Mouse (Mus musculus): ENCODE data around the gene Prodh2. TPM values are rescaled to one million over a fixed set of nuclear protein-coding genes. Genes with fewer than 3 reads are reported as not detected.

Gene Prodh2
- polyA plus RNA-seq (2015; fragmentation: Nextera tagmentation; extraction: Ambion mirVana), result 0.13 and 1.0 TPM in 2 replicates

DNA sequence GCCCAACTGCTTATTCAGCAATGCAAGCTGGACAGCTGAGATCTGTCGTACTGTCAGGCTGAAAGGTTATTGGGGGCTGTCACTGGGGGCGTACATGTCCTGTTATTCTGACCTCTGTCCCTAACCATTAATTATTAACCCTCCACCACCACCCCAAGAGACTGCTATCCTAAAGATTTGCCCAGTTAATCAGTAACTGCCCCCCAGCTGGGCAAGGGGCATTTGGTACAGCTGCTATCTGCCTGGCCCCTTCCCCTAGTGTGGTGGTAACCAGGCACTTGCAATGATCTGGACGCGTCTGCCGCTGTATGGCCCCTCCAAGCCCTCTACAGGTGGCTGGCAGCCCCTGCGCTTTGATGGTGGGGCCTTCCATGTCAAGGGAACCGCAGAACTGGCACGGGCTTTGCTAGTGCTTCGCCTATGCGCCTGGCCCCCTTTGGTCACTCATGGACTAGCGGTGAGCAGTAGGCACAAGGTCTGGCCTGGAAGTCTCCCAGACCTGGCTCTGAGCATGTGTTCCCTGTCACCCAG lies at the start of gene Prodh2:
Prodh2 (plus strand) TSS at position 222 of the 531 bp plus-strand sequence.
- Histone ChIP-seq H3K4me3 (no peak within 1 kb of the TSS), H3K4me1 (no peaks in the 10 kb centered on the region), H3K4me2 (no peak within 1 kb of the TSS), H3K9me3 (no peaks in the 10 kb centered on the region), H3K9ac (no peak within 1 kb of the TSS), H3K27me3 (replicated peaks) (peaks cover 49% of the 10 kb centered on the region), H3K27ac (replicated peaks) (no peak within 1 kb of the TSS), H3K36me3 (no peaks in the 10 kb centered on the region)
- no peak for ATAC-seq (ENCODE audit: extremely low read depth, insufficient number of reproducible peaks, low FRiP score, low TSS enrichment)
- 51% methylated on average over 11 of the region's 11 CpGs for WGBS

DNA sequence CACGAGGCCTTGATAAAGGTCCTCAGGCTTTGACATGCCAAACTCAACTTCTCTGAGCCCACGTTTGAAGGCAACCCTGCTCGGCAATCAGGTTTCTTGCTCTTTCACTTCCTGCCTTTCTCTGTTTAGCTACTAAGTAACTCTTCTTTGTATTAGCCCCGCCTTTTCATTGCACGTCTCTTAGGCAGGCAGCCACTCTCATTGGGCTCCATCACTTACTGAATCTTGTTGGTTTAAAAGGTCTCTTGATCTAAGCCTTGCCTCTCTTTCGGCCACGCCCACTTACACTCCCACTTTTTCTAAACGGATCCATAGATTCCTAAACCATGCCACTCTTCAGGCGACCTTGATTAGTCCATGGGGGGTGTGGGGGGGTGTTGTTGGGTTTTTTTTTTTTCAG lies 49.7 kb upstream of the Prodh2 start:
- WGBS, result 17% methylated on average over 9 of the region's 9 CpGs
- Histone ChIP-seq H3K4me3 (peak overlapping the region; percentile 66; the same call in 1 of the 2 replicates), H3K4me2 (peak overlapping the region; percentile 84), H3K9ac (no peak overlapping the region), H3K9me3 (no peaks in the 10 kb centered on the region), H3K27ac (replicated peaks) (no peak overlapping the region), H3K27me3 (replicated peaks) (peaks cover 75% of the 10 kb centered on the region), H3K36me3 (no peaks in the 10 kb centered on the region), H3K4me1 (peaks cover 17% of the 10 kb centered on the region)
- no peak for ATAC-seq (ENCODE audit: extremely low read depth, insufficient number of reproducible peaks, low FRiP score, low TSS enrichment)

DNA sequence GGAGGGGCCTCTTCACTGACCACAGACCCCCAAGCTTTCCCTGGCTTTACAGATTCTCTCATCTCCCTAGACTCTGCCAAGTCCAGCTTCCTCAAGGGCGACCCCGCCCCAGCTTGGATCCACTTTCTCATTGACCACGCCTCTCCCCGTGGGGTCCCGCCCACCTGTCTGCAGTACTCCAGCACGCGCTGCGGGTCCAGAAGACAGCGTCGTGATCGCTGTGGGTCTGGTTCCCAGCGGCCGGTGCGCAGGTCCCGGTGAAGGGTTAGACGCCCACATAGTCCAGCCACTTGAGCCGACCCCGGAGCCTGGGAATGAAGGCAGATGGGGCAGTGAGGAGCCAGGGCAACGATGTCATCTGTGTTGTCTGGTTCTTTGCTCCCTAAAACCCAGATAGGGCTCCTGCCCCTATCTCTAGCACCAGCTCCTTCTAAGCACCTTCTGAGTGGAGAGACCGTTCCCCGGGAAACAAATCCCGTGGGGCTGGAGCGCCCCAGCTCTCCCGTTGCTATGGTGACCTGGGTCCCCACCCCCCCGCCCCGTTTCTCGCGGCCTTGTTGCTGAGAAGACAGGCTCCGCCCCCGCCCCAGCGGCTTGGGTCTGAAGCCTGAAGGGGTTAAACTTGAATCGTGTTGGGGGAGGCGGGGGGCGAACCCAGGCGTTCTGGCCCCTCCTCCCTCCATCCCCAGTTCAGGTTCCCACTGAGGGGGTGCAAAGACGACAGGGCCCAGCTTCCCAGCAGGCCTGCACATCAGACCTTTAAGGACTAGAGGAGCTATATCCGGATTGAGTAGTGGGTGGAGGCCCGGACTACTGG lies 49.1 kb upstream of the Prodh2 start:
- H3K4me2 ChIP-seq, result peak overlapping the region; percentile 84
- peak overlapping the region; percentile 66 for H3K4me3 ChIP-seq
- H3K9ac ChIP-seq, result peak overlapping the region; percentile 80
- under 1% methylated on average over 38 of the region's 38 CpGs for WGBS
- no peak for ATAC-seq (ENCODE audit: extremely low read depth, insufficient number of reproducible peaks, low FRiP score, low TSS enrichment)
- no peak overlapping the region for H3K27ac ChIP-seq (replicated peaks)
- peaks cover 17% of the 10 kb centered on the region for H3K4me1 ChIP-seq
- H3K9me3 ChIP-seq, result no peaks in the 10 kb centered on the region
- H3K27me3 ChIP-seq (replicated peaks), result peaks cover 69% of the 10 kb centered on the region
- H3K36me3 ChIP-seq, result no peaks in the 10 kb centered on the region

DNA sequence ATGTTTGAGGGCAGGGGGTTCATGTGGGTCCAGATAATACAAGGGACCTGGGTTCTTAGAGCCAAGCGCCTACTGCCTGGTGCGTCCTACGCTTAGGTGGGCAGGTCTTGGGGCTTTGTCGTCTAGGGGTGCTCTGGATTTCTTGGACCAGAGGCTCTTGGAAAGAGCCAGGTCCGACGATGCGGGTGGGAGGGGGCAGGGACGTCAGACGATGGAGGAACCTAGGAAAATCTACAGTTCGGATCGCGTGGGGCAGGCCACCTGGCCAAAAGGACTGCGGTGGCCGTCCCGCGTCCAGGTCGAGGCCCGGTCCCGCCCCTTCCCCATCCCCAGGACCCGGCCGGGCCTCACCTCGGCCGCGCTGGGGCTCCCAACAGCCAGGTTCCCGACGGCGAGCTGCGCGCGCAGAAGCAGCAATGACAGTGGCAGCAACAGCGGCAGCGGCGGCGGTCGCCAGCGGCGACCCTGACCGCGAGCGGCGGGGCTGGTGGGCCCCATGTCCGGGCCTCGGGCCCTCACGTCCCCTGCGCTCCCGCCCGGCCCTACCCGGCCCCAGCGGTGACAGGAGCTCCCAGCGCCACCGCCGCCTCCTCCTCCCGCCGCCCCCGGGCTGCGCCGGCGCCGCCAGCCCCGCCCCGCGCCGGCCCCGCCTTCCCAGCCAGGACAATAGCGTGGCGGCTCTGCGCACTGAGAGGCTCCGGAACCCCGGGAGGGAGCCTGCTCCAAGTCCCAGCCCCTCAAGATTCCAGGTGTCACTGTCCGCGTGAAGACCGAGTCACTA lies 48.3 kb upstream of the Prodh2 start, which contains the start of gene Aplp1:
Aplp1 (minus strand) TSS at position 565 of the 781 bp plus-strand sequence.
- Histone ChIP-seq H3K27ac (replicated peaks) (peak within 1 kb of the TSS; percentile 10; the same call in 1 of the 2 replicates), H3K4me2 (peak within 1 kb of the TSS; percentile 84), H3K9ac (peak within 1 kb of the TSS; percentile 80), H3K4me1 (peaks cover 17% of the 10 kb centered on the region), H3K36me3 (no peaks in the 10 kb centered on the region), H3K4me3 (peak within 1 kb of the TSS; percentile 66), H3K9me3 (no peaks in the 10 kb centered on the region), H3K27me3 (replicated peaks) (peaks cover 69% of the 10 kb centered on the region)
- peak; percentile 41; the same call in 1 of the 2 replicates for ATAC-seq (ENCODE audit: extremely low read depth, insufficient number of reproducible peaks, low FRiP score, low TSS enrichment)
- WGBS, result 0% methylated on average over 62 of the region's 72 CpGs

DNA sequence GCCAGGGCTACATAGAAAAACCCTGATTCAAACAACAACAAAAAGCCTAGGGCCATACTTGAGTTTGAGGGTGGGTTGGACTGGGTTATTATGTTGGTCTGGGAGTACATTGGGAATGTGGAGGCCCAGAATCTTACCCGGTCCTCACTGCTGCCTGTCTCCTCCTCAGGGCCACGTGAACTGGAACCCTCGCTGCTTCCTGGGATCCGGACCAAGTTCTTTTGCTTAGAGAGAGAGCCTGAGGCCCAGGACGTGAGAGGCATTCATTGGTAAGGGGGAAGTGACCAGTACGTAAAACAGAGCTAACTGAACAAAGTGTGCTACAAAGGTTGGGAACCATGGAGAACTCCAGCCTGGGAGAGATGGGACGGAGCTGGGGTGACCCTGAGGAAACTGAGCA lies 43.2 kb upstream of the Prodh2 start:
- no peak overlapping the region for H3K4me2 ChIP-seq
- no peaks in the 10 kb centered on the region for H3K9me3 ChIP-seq
- no peak overlapping the region for H3K27ac ChIP-seq (replicated peaks)
- peaks cover 7% of the 10 kb centered on the region for H3K4me1 ChIP-seq
- H3K27me3 ChIP-seq (replicated peaks), result peaks cover 74% of the 10 kb centered on the region
- H3K9ac ChIP-seq, result no peak overlapping the region
- H3K36me3 ChIP-seq, result no peaks in the 10 kb centered on the region
- no peak for ATAC-seq (ENCODE audit: extremely low read depth, insufficient number of reproducible peaks, low FRiP score, low TSS enrichment)
- H3K4me3 ChIP-seq, result no peak overlapping the region
- 63% methylated on average over 7 of the region's 7 CpGs for WGBS

DNA sequence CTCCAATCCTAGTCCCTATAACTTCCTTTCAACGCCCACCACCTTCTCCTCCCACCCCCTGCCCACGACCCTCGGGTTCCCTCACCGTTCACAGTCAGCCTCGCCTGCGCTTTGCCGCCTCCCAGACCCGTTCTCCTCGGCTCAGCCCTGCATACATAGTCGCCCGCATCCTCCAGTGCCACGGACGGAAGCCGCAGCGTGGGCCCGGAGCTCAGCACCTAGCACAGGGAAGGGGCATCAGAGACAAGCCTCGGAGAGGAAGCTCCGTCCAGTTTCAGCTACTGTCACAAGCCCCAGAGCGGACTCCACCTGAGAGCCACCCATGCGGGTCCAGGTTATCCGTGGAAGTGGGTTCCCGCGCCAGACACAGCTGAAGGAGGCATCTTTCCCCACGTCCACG lies 40.1 kb upstream of the Prodh2 start:
- H3K36me3 ChIP-seq, result no peaks in the 10 kb centered on the region
- peak overlapping the region; percentile 39; the same call in 1 of the 2 replicates for H3K4me2 ChIP-seq
- no peak for ATAC-seq (ENCODE audit: extremely low read depth, insufficient number of reproducible peaks, low FRiP score, low TSS enrichment)
- no peak overlapping the region for H3K9ac ChIP-seq
- no peaks in the 10 kb centered on the region for H3K9me3 ChIP-seq
- H3K27ac ChIP-seq (replicated peaks), result no peak overlapping the region
- peaks cover 17% of the 10 kb centered on the region for H3K4me1 ChIP-seq
- peaks cover 89% of the 10 kb centered on the region for H3K27me3 ChIP-seq (replicated peaks)
- no peak overlapping the region for H3K4me3 ChIP-seq
- 23% methylated on average over 24 of the region's 25 CpGs for WGBS

DNA sequence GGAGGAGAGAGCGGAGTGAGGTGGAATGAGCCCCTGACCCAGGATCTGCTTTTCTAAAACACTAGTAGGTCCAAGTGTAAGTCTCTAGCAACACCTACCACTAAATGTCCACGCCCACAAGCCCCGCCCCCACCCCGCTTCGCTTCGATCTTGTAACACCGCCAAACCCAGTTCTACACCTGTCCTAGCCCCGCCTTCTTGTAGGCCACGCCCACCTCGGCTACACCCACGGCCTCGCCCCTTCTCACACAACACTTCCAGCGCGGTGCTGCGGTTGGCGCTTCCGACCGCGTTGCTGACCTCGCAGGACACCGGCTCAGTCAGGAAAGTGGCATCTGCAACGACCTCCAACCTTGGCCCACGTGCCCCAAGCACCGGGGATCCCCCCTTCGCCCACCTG lies 39.7 kb upstream of the Prodh2 start:
- Histone ChIP-seq H3K27ac (replicated peaks) (no peak overlapping the region), H3K9me3 (no peaks in the 10 kb centered on the region), H3K9ac (no peak overlapping the region), H3K4me2 (peak overlapping the region; percentile 39), H3K4me1 (peaks cover 17% of the 10 kb centered on the region), H3K36me3 (no peaks in the 10 kb centered on the region), H3K27me3 (replicated peaks) (peaks cover 93% of the 10 kb centered on the region), H3K4me3 (peak overlapping the region; percentile 26)
- WGBS, result 3% methylated on average over 25 of the region's 25 CpGs
- ATAC-seq (ENCODE audit: extremely low read depth, insufficient number of reproducible peaks, low FRiP score, low TSS enrichment), result no peak

DNA sequence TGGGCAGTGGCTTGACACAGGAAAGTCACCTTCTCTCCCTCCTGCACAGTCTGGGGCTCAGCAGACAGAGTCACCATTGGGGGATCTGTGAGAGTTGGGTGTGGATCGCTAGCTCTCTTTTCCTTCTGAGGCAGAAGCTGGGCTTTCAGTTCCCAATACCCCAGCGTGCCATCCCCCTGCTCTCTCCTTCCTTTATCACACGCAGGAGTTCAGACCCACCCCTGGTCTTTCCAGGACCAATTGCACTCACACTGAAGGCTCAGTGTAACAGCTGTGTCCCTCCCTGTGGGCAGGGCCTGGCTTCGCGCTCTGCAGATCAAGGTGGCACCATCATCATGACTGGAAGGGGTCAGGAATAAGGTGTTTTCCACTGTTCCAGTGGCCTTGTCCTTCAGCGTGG lies 39.2 kb upstream of the Prodh2 start:
- H3K27me3 ChIP-seq (replicated peaks), result peaks cover 98% of the 10 kb centered on the region
- 17% methylated on average over 6 of the region's 6 CpGs for WGBS
- H3K4me2 ChIP-seq, result 0 out of 2 replicates have a peak overlapping the region, but pooled peaks have one; percentile 39
- no peaks in the 10 kb centered on the region for H3K36me3 ChIP-seq
- H3K4me1 ChIP-seq, result peaks cover 17% of the 10 kb centered on the region
- peak overlapping the region; percentile 26 for H3K4me3 ChIP-seq
- no peak for ATAC-seq (ENCODE audit: extremely low read depth, insufficient number of reproducible peaks, low FRiP score, low TSS enrichment)
- H3K9me3 ChIP-seq, result no peaks in the 10 kb centered on the region
- H3K9ac ChIP-seq, result no peak overlapping the region
- no peak overlapping the region for H3K27ac ChIP-seq (replicated peaks)

DNA sequence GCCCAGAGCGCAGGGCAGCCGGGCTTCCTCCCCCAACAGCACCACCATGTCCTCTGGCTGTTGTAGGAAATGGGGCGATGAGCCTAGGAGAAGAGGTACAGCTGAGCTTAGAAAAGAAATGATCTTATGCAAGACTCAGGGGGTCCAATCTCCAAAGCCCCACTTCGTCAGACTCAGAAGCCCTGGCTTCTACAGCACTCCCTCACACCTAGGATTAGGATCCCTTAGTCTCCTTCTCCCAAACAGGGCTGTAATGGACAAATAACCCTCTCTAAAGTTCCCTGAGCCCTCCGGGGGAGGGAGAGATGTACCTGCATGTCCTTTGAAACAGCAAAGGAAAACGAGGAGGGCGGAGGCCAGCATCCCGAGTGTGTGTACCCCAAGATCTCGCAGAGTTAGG lies 36.9 kb upstream of the Prodh2 start:
- 2% methylated on average over 9 of the region's 9 CpGs for WGBS
- H3K36me3 ChIP-seq, result no peaks in the 10 kb centered on the region
- H3K4me1 ChIP-seq, result peaks cover 17% of the 10 kb centered on the region
- H3K9ac ChIP-seq, result no peak overlapping the region
- ATAC-seq (ENCODE audit: extremely low read depth, insufficient number of reproducible peaks, low FRiP score, low TSS enrichment), result no peak
- H3K9me3 ChIP-seq, result no peaks in the 10 kb centered on the region
- peaks cover 100% of the 10 kb centered on the region for H3K27me3 ChIP-seq (replicated peaks)
- H3K4me2 ChIP-seq, result peak overlapping the region; percentile 46
- peak overlapping the region; percentile 27 for H3K4me3 ChIP-seq
- no peak overlapping the region for H3K27ac ChIP-seq (replicated peaks)

DNA sequence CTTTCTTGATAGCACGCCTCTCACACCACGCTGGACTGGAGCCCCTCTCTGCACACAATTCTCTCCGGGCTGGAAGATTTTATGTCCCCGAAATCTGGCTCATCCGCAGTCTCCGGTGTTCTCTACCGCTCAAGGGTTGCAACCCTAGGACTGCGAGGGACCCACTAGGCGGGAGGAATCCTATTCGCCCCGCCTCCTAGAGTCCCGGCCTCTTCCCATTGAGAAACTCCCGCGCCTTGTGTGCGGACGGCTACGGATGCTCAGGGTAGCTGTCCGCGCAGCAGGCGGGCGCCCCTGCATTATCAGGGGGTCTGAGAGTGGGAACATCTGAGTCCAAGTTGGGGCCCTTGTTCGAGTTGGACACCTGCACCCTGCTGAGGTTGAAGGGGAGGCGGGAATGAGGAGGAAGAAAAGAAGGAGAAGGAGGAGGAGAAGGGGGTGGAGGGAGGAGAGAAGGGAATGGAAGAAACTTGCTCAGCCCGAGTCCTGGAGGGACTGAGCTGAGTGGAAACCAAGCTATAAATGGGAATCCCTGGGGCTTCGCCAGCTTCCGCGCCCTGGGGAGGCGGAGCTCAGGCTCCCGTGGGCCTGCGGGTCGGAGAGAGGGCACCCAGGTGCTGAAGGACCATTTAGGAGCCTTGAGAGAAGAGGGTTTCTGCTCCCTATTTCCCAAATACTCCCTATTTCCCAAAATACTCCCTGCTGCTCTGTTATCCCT lies 36.4 kb upstream of the Prodh2 start:
- Histone ChIP-seq H3K4me1 (peaks cover 17% of the 10 kb centered on the region), H3K36me3 (no peaks in the 10 kb centered on the region), H3K27me3 (replicated peaks) (peaks cover 100% of the 10 kb centered on the region), H3K9ac (no peak overlapping the region), H3K9me3 (no peaks in the 10 kb centered on the region), H3K4me3 (peak overlapping the region; percentile 27), H3K27ac (replicated peaks) (no peak overlapping the region), H3K4me2 (peak overlapping the region; percentile 46)
- ATAC-seq (ENCODE audit: extremely low read depth, insufficient number of reproducible peaks, low FRiP score, low TSS enrichment), result no peak
- under 1% methylated on average over 31 of the region's 31 CpGs for WGBS

Data from heart, embryonic 13.5 days (tissue).